Mouse (Mus musculus) kidney, adult 2 months (tissue): Measurements from ENCODE around the gene Rilp. TPM values are rescaled to one million over a fixed set of nuclear protein-coding genes. Genes with fewer than 3 reads are reported as not detected.

ENCODE experiments used
- DNase-seq: peaks from one replicate; pipeline ENCODE4 v3.0.0; 2021
- H3K27ac ChIP-seq: fragments of 200-500 bp; 2 replicates; pipeline ENCODE4 v1.5.1; 2012; ENCODE audit warnings: low read depth, low read length, control low read depth, inconsistent platforms; ENCODE audit not compliant: insufficient read depth
- H3K27me3 ChIP-seq: fragments of 200-500 bp; replicated peaks from 2 replicates; pipeline ENCODE4 v1.6.1; 2012; ENCODE audit warnings: mild to moderate bottlenecking, moderate library complexity, low read length, inconsistent platforms; ENCODE audit not compliant: control insufficient read depth, insufficient read depth
- H3K36me3 ChIP-seq: fragments of 200-500 bp; 2 replicates; pipeline ENCODE4 v1.6.1; 2012; ENCODE audit warnings: mild to moderate bottlenecking, moderate library complexity, low read length, inconsistent platforms; ENCODE audit not compliant: control insufficient read depth, insufficient read depth
- H3K4me1 ChIP-seq: fragments of 200-500 bp; 2 replicates; pipeline ENCODE4 v1.6.1; 2011; ENCODE audit warnings: low read length; ENCODE audit not compliant: control insufficient read depth, insufficient read depth
- H3K4me3 ChIP-seq: fragments of 200-500 bp; 2 replicates; pipeline ENCODE4 v1.5.1; 2011; ENCODE audit warnings: mild to moderate bottlenecking, low read depth, low read length, control low read depth; ENCODE audit not compliant: insufficient read depth
- CTCF ChIP-seq: fragments of 200-500 bp; conservative IDR thresholded peaks from 2 replicates; pipeline ENCODE4 v1.5.1; 2011; ENCODE audit warnings: low read depth, mild to moderate bottlenecking, control low read depth, low read length, moderate library complexity, mixed read lengths; ENCODE audit not compliant: insufficient read depth, insufficient read length
- POLR2A ChIP-seq: fragments of 200-500 bp; IDR thresholded peaks from one replicate; pipeline ENCODE4 v1.6.1; 2011; ENCODE audit warnings: low read depth, low read length, control low read depth
- WGBS: fragments of 180-500 bp; shearing (Covaris S2); methylation state at CpG from one replicate; pipeline ENCODE4 v1.1.7; 2018; 5-methylcytosine and 5-hydroxymethylcytosine counted together
- polyA plus RNA-seq: library from polyadenylated mRNA; depleted of rRNA; stranded (reverse); fragments of >200 nt; gene quantifications from 2 replicates; pipeline ENCODE4 v1.2.3, GENCODE M21; 2012

Gene Rilp
- polyA plus RNA-seq, 1 experiment = 19.8 TPM

- no peaks in the 10 kb centered on the region for H3K27me3 ChIP-seq
Observed at GRCm38 (mm10) chr11:75540209-75540608, 30.3 kb downstream of the Rilp start.

GRCm38 (mm10) chr11:75540710-75541581 is 31.1 kb downstream of the Rilp start:
- TF ChIP-seq POLR2A = no peak
- TF ChIP-seq CTCF = no peak
- peak overlapping the region; percentile 33 for H3K27ac ChIP-seq
- peak; percentile 39 for DNase-seq
- WGBS = 52% methylated on average over 19 of the region's 19 CpGs
- H3K4me3 ChIP-seq = no peak overlapping the region
- peaks cover 23% of the 10 kb centered on the region for H3K4me1 ChIP-seq
- no peaks in the 10 kb centered on the region; the same call in 1 of the 2 replicates for H3K36me3 ChIP-seq
- H3K27me3 ChIP-seq = no peaks in the 10 kb centered on the region

More at GRCm38 (mm10) chr11:75540209-75540608, 30.3 kb downstream of the Rilp start:
- Histone ChIP-seq H3K4me1 (peaks cover 23% of the 10 kb centered on the region), H3K4me3 (no peak overlapping the region), H3K27ac (peak overlapping the region; percentile 33), H3K36me3 (no peaks in the 10 kb centered on the region; the same call in 1 of the 2 replicates)
- 74% methylated on average over 8 of the region's 8 CpGs for WGBS
- TF ChIP-seq POLR2A = no peak
- no peak for TF ChIP-seq CTCF
- DNase-seq = no peak

- Histone ChIP-seq H3K27ac (no peak overlapping the region), H3K4me3 (no peak overlapping the region), H3K27me3 (no peaks in the 10 kb centered on the region), H3K4me1 (peaks cover 21% of the 10 kb centered on the region), H3K36me3 (no peaks in the 10 kb centered on the region; the same call in 1 of the 2 replicates)
- no peak for DNase-seq
- no peak for TF ChIP-seq CTCF
- no peak for TF ChIP-seq POLR2A
- 85% methylated on average over 9 of the region's 9 CpGs for WGBS
Observed at GRCm38 (mm10) chr11:75544713-75545112, 34.8 kb downstream of the Rilp start.

GRCm38 (mm10) chr11:75546057-75546456 is 36.2 kb downstream of the Rilp start:
- Histone ChIP-seq H3K27me3 (no peaks in the 10 kb centered on the region), H3K4me3 (no peak overlapping the region), H3K27ac (no peak overlapping the region), H3K36me3 (no peaks in the 10 kb centered on the region; the same call in 1 of the 2 replicates), H3K4me1 (peaks cover 21% of the 10 kb centered on the region)
- no peak for TF ChIP-seq CTCF
- TF ChIP-seq POLR2A = no peak
- WGBS = 86% methylated on average over 4 of the region's 4 CpGs
- DNase-seq = no peak

- no peaks in the 10 kb centered on the region for H3K36me3 ChIP-seq
- peak overlapping the region; percentile 75 for H3K27ac ChIP-seq
- H3K27me3 ChIP-seq = no peaks in the 10 kb centered on the region
- 26% methylated on average over 5 of the region's 5 CpGs for WGBS
- peaks cover 25% of the 10 kb centered on the region for H3K4me1 ChIP-seq
- TF ChIP-seq POLR2A (no peak), CTCF (no peak)
- DNase-seq = peak; percentile 72
- H3K4me3 ChIP-seq = no peak overlapping the region
Observed at GRCm38 (mm10) chr11:75549658-75550111, 39.8 kb downstream of the Rilp start.

- Histone ChIP-seq H3K4me1 (peaks cover 25% of the 10 kb centered on the region), H3K36me3 (no peaks in the 10 kb centered on the region), H3K27ac (peak overlapping the region; percentile 75), H3K27me3 (no peaks in the 10 kb centered on the region), H3K4me3 (no peak overlapping the region)
- WGBS = 52% methylated on average over 12 of the region's 12 CpGs
- TF ChIP-seq POLR2A = no peak
- TF ChIP-seq CTCF = no peak
- no peak for DNase-seq
Observed at GRCm38 (mm10) chr11:75550200-75550946, 40.5 kb downstream of the Rilp start.

GRCm38 (mm10) chr11:75551321-75551720 is 41.4 kb downstream of the Rilp start:
- DNase-seq = peak; percentile 77
- H3K4me3 ChIP-seq = no peak overlapping the region
- H3K36me3 ChIP-seq = no peaks in the 10 kb centered on the region
- no peak for TF ChIP-seq CTCF
- H3K27ac ChIP-seq = peak overlapping the region; percentile 75
- peaks cover 25% of the 10 kb centered on the region for H3K4me1 ChIP-seq
- 42% methylated on average over 5 of the region's 5 CpGs for WGBS
- no peaks in the 10 kb centered on the region for H3K27me3 ChIP-seq
